In the genomic region with DNA sequence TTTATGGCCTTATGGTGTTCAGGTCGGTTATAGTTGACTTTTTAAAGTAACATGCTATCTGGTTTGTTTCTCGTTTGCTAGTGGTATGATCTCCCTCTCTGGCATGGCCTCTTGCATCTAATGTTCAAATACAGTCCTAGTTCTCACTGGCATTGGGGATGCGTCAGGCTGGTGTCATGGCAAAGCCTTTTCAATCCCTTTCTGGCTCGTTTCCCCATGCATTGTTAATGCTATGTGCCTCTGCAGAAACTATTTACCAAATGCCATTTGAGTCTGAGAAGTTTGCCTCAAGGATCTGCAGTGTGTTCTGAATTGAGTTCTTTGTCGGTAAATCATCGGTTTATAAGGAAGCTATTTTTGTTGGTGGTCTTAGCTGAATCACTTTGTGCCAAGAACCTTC, we compare ENCODE assay signal across 22 mouse cellular contexts.
DNase-seq lines count a peak whose midpoint lies in the region; ATAC-seq and TF ChIP-seq lines count a peak whose summit lies in the region.
"Had no signal": no experiment of that assay in that cellular context is flagged by ENCODE, and none has a peak within 500 bp of the region (broad histone marks: within the 10 kb centered on the region; RNA-seq: fewer than 3 reads in every experiment).

No protein-coding gene starts in this region.

- 50% methylated on average over 6 of the region's 6 CpGs for WGBS in hindbrain, postnatal 0 days
- 55% methylated on average over 6 of the region's 6 CpGs for WGBS in hindbrain, embryonic 14.5 days

- H3K27me3 ChIP-seq in hindbrain, postnatal 0 days (ENCODE audit: insufficient read depth, low read length): no peaks in the 10 kb centered on the region
- H3K27me3 ChIP-seq in hindbrain, embryonic 14.5 days (ENCODE audit: control insufficient read depth, insufficient read depth, low read length): no peaks in the 10 kb centered on the region
- no peaks in the 10 kb centered on the region for H3K27me3 ChIP-seq in ES-Bruce4 (ENCODE audit: control insufficient read depth, insufficient read depth, low read length, poor library complexity, severe bottlenecking)
- H3K27me3 ChIP-seq: forebrain, embryonic 15.5 days; heart, embryonic 13.5 days had no signal

- no peaks in the 10 kb centered on the region for H3K4me1 ChIP-seq in hindbrain, postnatal 0 days (ENCODE audit: insufficient read depth, low read length)
- no peaks in the 10 kb centered on the region for H3K4me1 ChIP-seq in hindbrain, embryonic 14.5 days (replicated peaks; ENCODE audit: control insufficient read depth, insufficient read depth, low read length)
- H3K4me1 ChIP-seq in ES-Bruce4 (ENCODE audit: control insufficient read depth, insufficient read depth, low read length) (no peaks in the 10 kb centered on the region), ES-E14 (ENCODE audit: control insufficient read depth in 2 of 2, insufficient read depth in 2 of 2, low read length in 2 of 2, poor library complexity in 1 of 2) (peaks cover 9 to 14% of the 10 kb centered on the region in 2 experiments; a peak in 3 of 4 replicates)
- H3K4me1 ChIP-seq: heart, embryonic 10.5 days; heart, embryonic 13.5 days had no signal

- DNase-seq in hindbrain, postnatal 0 days (ENCODE audit: low spot score): peak; percentile 58
- DNase-seq in hindbrain, embryonic 14.5 days (ENCODE audit: low spot score): no peak
- no peak for DNase-seq in ES-E14 (ENCODE audit: low read depth, low spot score)
- no peak for DNase-seq in adrenal gland, adult 8-10 months
- DNase-seq in left cerebral cortex, postnatal 10 days (ENCODE audit: extremely low spot score in 1 of 2, low spot score in 2 of 2): no peak
- DNase-seq: adrenal gland, adult 2 months; adrenal gland, postnatal 25 days; cerebellum, adult 18-20 months; cerebellum, adult 9-10 months; cerebellum, postnatal 14 days; gastrocnemius, postnatal 10 days; gastrocnemius, postnatal 36 days; heart, adult 2 months; heart, postnatal 14 days; heart, postnatal 4 days had no signal

- TF ChIP-seq POLR2A in ES-Bruce4 (IDR thresholded peaks at IDR 0.05; ENCODE audit: insufficient read depth, low read length): no peak

- no peak for TF ChIP-seq CTCF in hindbrain, postnatal 0 days (IDR thresholded peaks at IDR 0.05; ENCODE audit: low read depth)
- TF ChIP-seq CTCF in ES-Bruce4 (IDR thresholded peaks at IDR 0.05; ENCODE audit: low read depth, low read length): no peak

- no peak overlapping the region for H3K4me3 ChIP-seq in hindbrain, postnatal 0 days (ENCODE audit: low read length)
- H3K4me3 ChIP-seq in hindbrain, embryonic 14.5 days (replicated peaks; ENCODE audit: low read length): no peak overlapping the region
- no peak overlapping the region for H3K4me3 ChIP-seq in ES-Bruce4 (ENCODE audit: low read depth, low read length)
- no peak overlapping the region for H3K4me3 ChIP-seq in ES-E14 (ENCODE audit: insufficient read depth in 1 of 2, low read depth in 1 of 2, low read length in 2 of 2, poor library complexity in 1 of 2, severe bottlenecking in 1 of 2)
- H3K4me3 ChIP-seq: forebrain, embryonic 15.5 days; heart, adult 2 months; heart, embryonic 10.5 days; heart, embryonic 13.5 days had no signal

- no peak overlapping the region for H3K4me2 ChIP-seq in hindbrain, postnatal 0 days (ENCODE audit: low read depth, low read length)
- H3K4me2 ChIP-seq in hindbrain, embryonic 14.5 days (replicated peaks): no peak overlapping the region
- H3K4me2 ChIP-seq: forebrain, embryonic 15.5 days; heart, embryonic 13.5 days had no signal

- H3K9ac ChIP-seq in hindbrain, postnatal 0 days (replicated peaks; ENCODE audit: low read length): no peak overlapping the region
- no peak overlapping the region for H3K9ac ChIP-seq in hindbrain, embryonic 14.5 days
- no peak overlapping the region for H3K9ac ChIP-seq in ES-Bruce4 (ENCODE audit: low read depth, poor library complexity, severe bottlenecking)
- H3K9ac ChIP-seq in ES-E14 (ENCODE audit: insufficient read depth, low read depth, low read length, poor library complexity, severe bottlenecking): no peak overlapping the region; the same call in 1 of the 2 replicates
- H3K9ac ChIP-seq: forebrain, embryonic 15.5 days; heart, embryonic 13.5 days had no signal

- TF ChIP-seq EP300 in ES-Bruce4 (IDR thresholded peaks at IDR 0.05; ENCODE audit: insufficient read depth, low read depth, low read length): no peak

- in situ Hi-C loops in ES-E14 (cut with MboI; ENCODE audit: low sequenced_read_pairs in 2 of 2, unreplicated experiment in 2 of 2): no loop called here

- H3K27ac ChIP-seq in hindbrain, postnatal 0 days: no peak overlapping the region
- no peak overlapping the region for H3K27ac ChIP-seq in hindbrain, embryonic 14.5 days
- H3K27ac ChIP-seq in ES-Bruce4 (ENCODE audit: insufficient read depth, low read length) (peak overlapping the region; percentile 41), ES-E14 (ENCODE audit: insufficient read depth, low read depth, low read length, poor library complexity, severe bottlenecking) (peak overlapping the region; percentile 54; the same call in 1 of the 2 replicates)
- H3K27ac ChIP-seq: forebrain, embryonic 15.5 days; heart, adult 2 months; heart, embryonic 10.5 days; heart, embryonic 13.5 days had no signal

- H3K9me3 ChIP-seq in hindbrain, postnatal 0 days (ENCODE audit: low read length): no peaks in the 10 kb centered on the region
- H3K9me3 ChIP-seq in hindbrain, embryonic 14.5 days (ENCODE audit: control insufficient read depth, low read length): no peaks in the 10 kb centered on the region
- H3K9me3 ChIP-seq in ES-Bruce4 (replicated peaks; ENCODE audit: control insufficient read depth, insufficient read depth, low read length, poor library complexity, severe bottlenecking) (no peaks in the 10 kb centered on the region), ES-E14 (ENCODE audit: control insufficient read depth, insufficient read depth, low read depth, low read length) (no peaks in the 10 kb centered on the region)
- H3K9me3 ChIP-seq: forebrain, embryonic 15.5 days; heart, embryonic 10.5 days; heart, embryonic 13.5 days had no signal

- no peak for ATAC-seq in hindbrain, postnatal 0 days
- ATAC-seq in hindbrain, embryonic 14.5 days (ENCODE audit: low FRiP score): no peak
- ATAC-seq: CD4-positive, CD25-positive, alpha-beta regulatory T cell, adult 4 months; forebrain, embryonic 15.5 days; intestine, postnatal 0 days had no signal

- no peaks in the 10 kb centered on the region for H3K36me3 ChIP-seq in hindbrain, postnatal 0 days (ENCODE audit: insufficient read depth, low read length)
- no peaks in the 10 kb centered on the region for H3K36me3 ChIP-seq in hindbrain, embryonic 14.5 days (replicated peaks; ENCODE audit: control insufficient read depth, insufficient read depth)
- H3K36me3 ChIP-seq in ES-Bruce4 (ENCODE audit: control insufficient read depth, insufficient read depth, low read length, poor library complexity, severe bottlenecking) (no peaks in the 10 kb centered on the region), ES-E14 (ENCODE audit: control insufficient read depth, insufficient read depth, low read length, poor library complexity, severe bottlenecking) (no peaks in the 10 kb centered on the region)
- H3K36me3 ChIP-seq: forebrain, embryonic 15.5 days; G1E; heart, embryonic 10.5 days; heart, embryonic 13.5 days had no signal

- intact Hi-C loops in left cerebral cortex, postnatal 10 days (cut with DNase I): no loop called here

TF ChIP-seq in ES-E14, 5 proteins besides CTCF, POLR2A, EP300 and RAD21:
- no peak for TF ChIP-seq ZNF384 (IDR thresholded peaks at IDR 0.05; ENCODE audit: low read depth, low read length)
- no peak for TF ChIP-seq HCFC1 (IDR thresholded peaks at IDR 0.05; ENCODE audit: borderline replicate concordance, insufficient read depth, low read length)
- TF ChIP-seq CHD2 (IDR thresholded peaks at IDR 0.05; ENCODE audit: low read depth, low read length): no peak
- no peak for TF ChIP-seq MAFK (IDR thresholded peaks at IDR 0.05; ENCODE audit: insufficient read depth, low read depth, low read length)
- TF ChIP-seq ZC3H11A (IDR thresholded peaks at IDR 0.05; ENCODE audit: borderline replicate concordance, low read depth, low read length): no peak

Comparison
In these comparisons a context has a peak if more than half of its experiments do, and no peak if none do; other contexts are left out.
1. H3K27ac ChIP-seq: peak in ES-Bruce4 (single experiment) and ES-E14 (single experiment); none in hindbrain, postnatal 0 days (single experiment) and hindbrain, embryonic 14.5 days (single experiment).